Mouse (Mus musculus) urinary bladder, postnatal 25 days (tissue): ENCODE data around the gene Tmod2.
"Not testable (repeated sequence)": the region's sequence is repeated elsewhere in the genome, so short reads cannot be mapped to it uniquely, and the experiment has no call there.

Source experiments
- DNase-seq: peaks from one replicate; pipeline ENCODE4 v3.0.0; 2022; ENCODE audit warnings: low spot score

Gene Tmod2

GRCm38 (mm10) chr9:75610571-75611493, at the start of gene Tmod2:
Gene Tmod2, minus strand, starts transcription at chr9:75611325.
- peak; percentile 41 for DNase-seq

- DNase-seq = no peak
Observed at GRCm38 (mm10) chr9:75660917-75661316, 49.8 kb upstream of the Tmod2 start.

- DNase-seq = not testable (repeated sequence)
Observed at GRCm38 (mm10) chr9:75656456-75656855, 45.3 kb upstream of the Tmod2 start.

GRCm38 (mm10) chr9:75653981-75654911, 43.1 kb upstream of the Tmod2 start:
- peak; percentile 14 for DNase-seq

GRCm38 (mm10) chr9:75645405-75645804, 34.3 kb upstream of the Tmod2 start:
- DNase-seq = no peak

GRCm38 (mm10) chr9:75634226-75634625, 23.1 kb upstream of the Tmod2 start:
- no peak for DNase-seq

- no peak for DNase-seq
Observed at GRCm38 (mm10) chr9:75633603-75634002, 22.5 kb upstream of the Tmod2 start.

- peak; percentile 8 for DNase-seq
Observed at GRCm38 (mm10) chr9:75632902-75633301, 21.8 kb upstream of the Tmod2 start.

GRCm38 (mm10) chr9:75632111-75632510, 21.0 kb upstream of the Tmod2 start:
- DNase-seq = no peak

- DNase-seq = no peak
Observed at GRCm38 (mm10) chr9:75630823-75631454, 19.8 kb upstream of the Tmod2 start.

- DNase-seq = no peak
Observed at GRCm38 (mm10) chr9:75626308-75626604, 15.1 kb upstream of the Tmod2 start.

- peak; percentile 75 for DNase-seq
Observed at GRCm38 (mm10) chr9:75625556-75626307, 14.6 kb upstream of the Tmod2 start, which contains the start of gene Lysmd2. Gene Lysmd2, plus strand, starts transcription at chr9:75625741.

- DNase-seq = no peak
Observed at GRCm38 (mm10) chr9:75624983-75625555, 13.9 kb upstream of the Tmod2 start.

- no peak for DNase-seq
Observed at GRCm38 (mm10) chr9:75621428-75621827, 10.3 kb upstream of the Tmod2 start.

GRCm38 (mm10) chr9:75619761-75620160, 8.6 kb upstream of the Tmod2 start:
- not testable (repeated sequence) for DNase-seq

- DNase-seq = no peak
Observed at GRCm38 (mm10) chr9:75618836-75619400, 7.8 kb upstream of the Tmod2 start.

- DNase-seq = no peak
Observed at GRCm38 (mm10) chr9:75616560-75616959, 5.4 kb upstream of the Tmod2 start.

GRCm38 (mm10) chr9:75609965-75610364, 1.2 kb downstream of the Tmod2 start:
- DNase-seq = no peak

GRCm38 (mm10) chr9:75609505-75609904, 1.6 kb downstream of the Tmod2 start:
- DNase-seq = no peak

- no peak for DNase-seq
Observed at GRCm38 (mm10) chr9:75607496-75607895, 3.6 kb downstream of the Tmod2 start.

GRCm38 (mm10) chr9:75601510-75601909, 9.6 kb downstream of the Tmod2 start:
- DNase-seq = no peak
